Mouse (Mus musculus) liver, postnatal 0 days (tissue): ENCODE results near the gene Mroh7. TPM values are rescaled to one million over a fixed set of nuclear protein-coding genes. Genes with fewer than 3 reads are reported as not detected.
"Not testable (repeated sequence)": the region's sequence is repeated elsewhere in the genome, so short reads cannot be mapped to it uniquely, and the experiment has no call there.

ENCODE experiments used
- ATAC-seq: fragments of 200-750 bp; cut with Nextera tagmentation; 2 replicates; pipeline ENCODE4 v1.8.0; 2017; ENCODE audit warnings: mild to moderate bottlenecking, moderate library complexity
- DNase-seq: peaks from one replicate; pipeline ENCODE4 v3.0.0-alpha.2; 2016
- H3K27ac ChIP-seq: fragments of 300-500 bp; sonication (generic); 2 replicates; pipeline ENCODE4 v1.5.1; 2014; ENCODE audit warnings: antibody characterized with exemption, moderate library complexity, mild to moderate bottlenecking, low read depth
- H3K27me3 ChIP-seq: fragments of 300-500 bp; sonication (generic); 2 replicates; pipeline ENCODE4 v1.6.1; 2014; ENCODE audit warnings: low read length, control low read depth, mixed read lengths; ENCODE audit not compliant: insufficient read depth
- H3K36me3 ChIP-seq: fragments of 300-500 bp; sonication (generic); replicated peaks from 2 replicates; pipeline ENCODE4 v1.6.1; 2014; ENCODE audit warnings: mild to moderate bottlenecking, control low read depth, low read length, moderate library complexity, mixed read lengths; ENCODE audit not compliant: insufficient read depth
- H3K4me1 ChIP-seq: fragments of 300-500 bp; sonication (generic); 2 replicates; pipeline ENCODE4 v1.6.1; 2014; ENCODE audit warnings: antibody characterized with exemption, mild to moderate bottlenecking, control low read depth; ENCODE audit not compliant: insufficient read depth
- H3K4me2 ChIP-seq: fragments of 300-500 bp; sonication (generic); 2 replicates; pipeline ENCODE4 v1.6.1; 2014; ENCODE audit warnings: low read depth, mild to moderate bottlenecking, low read length, moderate library complexity, mixed read lengths
- H3K4me3 ChIP-seq: fragments of 300-500 bp; sonication (generic); 2 replicates; pipeline ENCODE4 v1.5.1; 2014; ENCODE audit warnings: low read depth, low read length
- H3K9ac ChIP-seq: fragments of 300-500 bp; sonication (generic); replicated peaks from 2 replicates; pipeline ENCODE4 v1.6.1; 2014; ENCODE audit warnings: mild to moderate bottlenecking, moderate library complexity
- H3K9me3 ChIP-seq: fragments of 300-500 bp; sonication (generic); 2 replicates; pipeline ENCODE4 v1.6.1; 2016; ENCODE audit warnings: mild to moderate bottlenecking, control low read depth, low read length, mixed read lengths
- CTCF ChIP-seq: sonication (generic); IDR thresholded peaks from 2 replicates; pipeline ENCODE4 v1.5.1; 2016; ENCODE audit warnings: antibody characterized with exemption, low read depth
- EP300 ChIP-seq: IDR thresholded peaks from 2 replicates; pipeline ENCODE4 v1.6.1; 2016; ENCODE audit warnings: antibody characterized with exemption, low read depth, mild to moderate bottlenecking
- WGBS: fragments of 180-500 bp; shearing (Covaris S2); extraction: QIAGEN DNeasy Blood & Tissue Kit; methylation state at CpG from one replicate; pipeline ENCODE4 v1.1.7; 2014; ENCODE audit not compliant: insufficient replicate concordance; 5-methylcytosine and 5-hydroxymethylcytosine counted together
- polyA plus RNA-seq: library from polyadenylated mRNA; unstranded; fragments of >200 nt; fragmentation: Nextera tagmentation; extraction: Ambion mirVana; gene quantifications from 2 replicates; pipeline ENCODE4 v1.2.1, GENCODE M21; 2015

Gene Mroh7
- 0.07 and 0.08 TPM in 2 replicates for polyA plus RNA-seq

DNA sequence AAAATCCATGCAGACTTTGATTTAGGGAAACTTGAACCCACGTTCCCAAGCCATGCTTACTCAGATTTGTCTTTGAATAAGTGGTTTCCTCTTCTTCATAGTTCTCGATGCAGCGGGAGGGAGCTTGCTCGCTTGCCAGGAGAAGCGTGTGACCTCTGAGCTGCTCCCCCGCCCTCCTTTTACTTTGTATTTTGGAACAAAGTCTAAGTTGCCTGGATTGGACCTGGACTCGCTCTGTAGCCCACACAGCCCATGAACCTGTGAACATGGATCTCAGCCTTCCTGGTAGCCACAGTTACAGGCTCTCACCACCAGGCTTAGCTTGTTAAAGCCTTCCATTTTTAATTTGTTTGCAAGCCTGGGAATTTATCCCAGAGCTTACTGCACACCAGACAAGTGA, at the start of gene Mroh7:
Gene Mroh7 (minus strand): TSS at position 112 of the 400 bp plus-strand sequence.
- H3K4me3 ChIP-seq, result no peak within 1 kb of the TSS
- no peak within 1 kb of the TSS for H3K9ac ChIP-seq
- H3K36me3 ChIP-seq, result no peaks in the 10 kb centered on the region
- TF ChIP-seq CTCF, result no peak
- no peak within 1 kb of the TSS for H3K4me2 ChIP-seq
- ATAC-seq (no peak; the same call in 1 of the 2 replicates), DNase-seq (no peak)
- 62% methylated on average over 7 of the region's 7 CpGs for WGBS
- H3K27me3 ChIP-seq, result no peaks in the 10 kb centered on the region
- no peak within 1 kb of the TSS for H3K27ac ChIP-seq
- no peaks in the 10 kb centered on the region for H3K9me3 ChIP-seq
- H3K4me1 ChIP-seq, result no peaks in the 10 kb centered on the region

DNA sequence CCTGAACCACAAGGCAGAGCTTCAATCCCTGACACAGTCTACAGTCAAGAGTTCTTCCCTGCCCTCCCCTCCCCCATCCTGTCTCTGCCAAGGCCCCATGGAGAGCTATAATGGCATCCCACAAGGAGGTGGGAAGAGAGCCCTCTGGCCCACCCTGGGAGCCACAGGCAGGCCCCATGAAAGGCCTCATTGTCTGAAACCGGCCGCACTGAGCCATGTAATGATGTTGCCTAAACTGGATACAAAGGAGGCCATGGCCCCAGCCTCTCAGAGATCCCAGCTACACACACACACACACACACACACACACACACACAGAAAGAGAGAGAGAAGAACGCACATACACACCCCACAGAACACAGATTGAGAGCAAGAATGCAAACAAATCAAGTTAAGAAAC, 49.3 kb upstream of the Mroh7 start:
- no peak overlapping the region for H3K9ac ChIP-seq
- H3K4me2 ChIP-seq, result no peak overlapping the region
- no peaks in the 10 kb centered on the region for H3K36me3 ChIP-seq
- DNase-seq (no peak), ATAC-seq (no peak)
- no peak overlapping the region for H3K4me3 ChIP-seq
- no peaks in the 10 kb centered on the region for H3K27me3 ChIP-seq
- WGBS, result 60% methylated on average over 3 of the region's 3 CpGs
- peaks cover 11% of the 10 kb centered on the region for H3K4me1 ChIP-seq
- H3K27ac ChIP-seq, result no peak overlapping the region
- no peak for TF ChIP-seq CTCF
- TF ChIP-seq EP300, result no peak
- H3K9me3 ChIP-seq, result no peaks in the 10 kb centered on the region

DNA sequence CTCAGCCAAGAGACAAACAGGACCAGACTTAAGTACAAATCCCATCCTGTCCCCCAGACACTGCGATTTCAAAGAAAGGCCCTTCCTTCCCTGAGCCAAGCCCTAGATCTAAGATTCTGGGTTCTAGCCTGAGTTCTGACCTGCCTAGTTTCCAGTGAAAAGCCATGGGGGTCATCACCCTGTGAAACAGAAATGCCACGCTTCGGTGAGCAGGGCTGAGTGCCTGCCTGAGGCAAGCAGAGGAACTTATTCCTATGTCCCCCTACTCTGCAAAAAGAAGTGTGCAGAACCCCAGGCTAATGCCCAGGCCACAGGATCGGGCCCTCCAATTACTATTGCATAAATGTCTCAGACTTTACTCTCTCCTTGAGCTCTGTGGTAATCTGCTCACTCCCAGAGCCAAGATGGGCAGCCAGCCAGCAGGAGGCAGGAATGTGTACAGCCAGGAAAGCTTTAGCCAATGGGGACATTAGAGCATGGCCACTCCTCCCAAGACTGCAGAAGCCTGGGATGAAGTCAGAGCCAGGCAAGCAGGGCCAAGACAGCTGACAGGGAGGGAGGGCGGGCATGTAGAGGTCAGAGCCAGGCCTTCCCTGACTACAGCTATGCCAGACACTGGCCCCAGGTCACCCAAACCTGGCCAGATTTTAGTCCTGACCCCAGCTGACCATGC, 47.5 kb upstream of the Mroh7 start:
- Histone ChIP-seq H3K27ac (no peak overlapping the region), H3K36me3 (no peaks in the 10 kb centered on the region)
- ATAC-seq, result peak; percentile 93

DNA sequence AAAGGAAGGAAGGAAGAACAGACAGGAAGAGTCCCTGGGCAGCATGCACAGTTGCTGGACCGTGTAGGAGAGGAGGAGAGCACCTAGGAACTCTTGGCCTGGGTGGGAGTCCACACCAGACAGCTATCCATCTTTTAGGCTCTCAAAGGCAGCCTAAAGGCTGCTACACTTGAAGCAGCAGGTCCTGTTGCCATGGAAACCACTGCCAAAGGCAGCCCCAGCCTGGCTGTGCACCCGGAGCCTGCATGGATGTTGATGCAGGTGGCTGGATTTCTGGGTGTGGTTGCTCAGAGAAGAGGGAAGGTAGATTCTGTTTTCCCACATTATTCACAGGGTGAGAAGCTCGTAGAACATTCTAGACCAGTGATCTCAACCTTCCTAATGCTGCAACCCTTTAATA, 46.3 kb upstream of the Mroh7 start:
- no peak for DNase-seq
- no peak for TF ChIP-seq EP300
- TF ChIP-seq CTCF, result no peak
- no peak overlapping the region for H3K4me2 ChIP-seq

More for the DNA sequence above, 47.5 kb upstream of the Mroh7 start:
- 66% methylated on average over 5 of the region's 5 CpGs for WGBS
- H3K9me3 ChIP-seq, result no peaks in the 10 kb centered on the region
- no peak overlapping the region for H3K4me3 ChIP-seq
- peaks cover 11% of the 10 kb centered on the region for H3K4me1 ChIP-seq
- peak; percentile 83 for DNase-seq
- no peak overlapping the region for H3K9ac ChIP-seq
- no peaks in the 10 kb centered on the region for H3K27me3 ChIP-seq
- TF ChIP-seq CTCF (no peak), EP300 (peak; percentile 81)
- no peak overlapping the region for H3K4me2 ChIP-seq

DNA sequence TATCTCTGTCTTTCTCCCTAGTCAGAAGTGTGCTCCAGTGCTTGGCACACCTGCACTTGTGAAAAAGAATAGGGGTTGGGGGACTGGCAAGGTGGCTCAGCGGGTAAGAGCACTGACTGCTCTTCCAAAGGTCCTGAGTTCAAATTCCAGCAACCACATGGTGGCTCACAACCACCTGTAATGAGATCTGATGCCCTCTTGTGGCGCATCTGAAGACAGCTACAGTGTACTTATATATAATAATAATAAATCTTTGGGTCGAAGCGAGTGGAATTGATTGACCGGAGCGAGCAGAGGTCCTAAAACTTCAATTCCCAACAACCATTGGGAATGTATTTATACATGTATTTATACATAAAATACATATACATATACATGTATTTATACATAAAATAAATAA, 45.0 kb upstream of the Mroh7 start:
- not testable (repeated sequence) for H3K9me3 ChIP-seq, H3K27me3 ChIP-seq, H3K9ac ChIP-seq, H3K27ac ChIP-seq, H3K4me3 ChIP-seq, H3K36me3 ChIP-seq, DNase-seq, ATAC-seq, H3K4me2 ChIP-seq
- WGBS, result 80% methylated on average over 6 of the region's 6 CpGs
- TF ChIP-seq CTCF, result peak; percentile 9; the same call in 1 of the 2 replicates
- peaks cover 11% of the 10 kb centered on the region for H3K4me1 ChIP-seq

More for the DNA sequence above, 46.3 kb upstream of the Mroh7 start:
- no peaks in the 10 kb centered on the region for H3K9me3 ChIP-seq
- H3K36me3 ChIP-seq, result no peaks in the 10 kb centered on the region
- H3K9ac ChIP-seq, result no peak overlapping the region
- WGBS, result 61% methylated on average over 3 of the region's 3 CpGs
- H3K4me1 ChIP-seq, result peaks cover 11% of the 10 kb centered on the region
- no peak overlapping the region for H3K4me3 ChIP-seq
- no peaks in the 10 kb centered on the region for H3K27me3 ChIP-seq
- ATAC-seq, result no peak
- H3K27ac ChIP-seq, result no peak overlapping the region

DNA sequence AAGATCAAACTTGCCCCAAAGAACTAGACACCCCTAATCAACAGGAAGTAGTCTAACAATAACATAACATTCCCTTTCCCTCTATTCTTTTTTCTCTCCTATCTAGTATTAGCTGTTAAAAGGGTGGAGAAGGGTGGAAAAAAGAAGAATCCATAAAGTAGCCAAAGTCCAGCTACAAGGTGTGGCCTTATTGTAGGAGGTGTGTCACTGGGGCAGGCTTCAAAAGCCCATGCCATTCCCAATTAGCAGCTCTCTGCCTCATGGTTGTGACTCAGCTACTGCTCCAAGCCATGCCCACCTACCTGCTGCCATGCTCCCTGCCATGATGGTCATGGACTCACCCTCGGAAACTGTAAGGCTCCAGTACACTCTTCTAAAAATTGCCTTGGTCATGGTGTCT, 41.8 kb upstream of the Mroh7 start:
- Histone ChIP-seq H3K9ac (no peak overlapping the region), H3K4me1 (no peaks in the 10 kb centered on the region), H3K9me3 (no peaks in the 10 kb centered on the region), H3K36me3 (no peaks in the 10 kb centered on the region), H3K27ac (no peak overlapping the region), H3K27me3 (no peaks in the 10 kb centered on the region), H3K4me2 (no peak overlapping the region), H3K4me3 (no peak overlapping the region)
- TF ChIP-seq CTCF, result no peak
- no peak for TF ChIP-seq EP300
- ATAC-seq (no peak), DNase-seq (no peak)
- WGBS, result 76% methylated on average over 1 of the region's 1 CpGs

DNA sequence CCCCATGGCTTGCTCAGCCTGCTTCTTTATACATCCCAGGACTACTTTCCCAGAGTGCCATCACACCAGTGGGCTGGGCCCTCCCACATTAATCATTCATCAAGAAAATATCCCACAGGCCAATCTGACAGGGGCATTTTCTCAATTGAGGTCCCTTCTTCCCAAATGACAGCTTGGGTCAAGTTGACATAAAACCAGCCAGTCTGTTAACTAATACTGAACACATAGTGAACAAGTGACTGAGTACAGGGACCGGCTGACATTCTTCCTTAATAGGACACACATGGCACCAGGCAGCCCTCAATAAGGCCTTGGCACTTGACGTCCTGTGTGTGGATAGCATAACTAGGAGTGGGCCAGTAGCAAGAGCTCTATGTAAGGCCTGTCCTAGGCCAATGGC, 38.6 kb upstream of the Mroh7 start:
- Histone ChIP-seq H3K9me3 (no peaks in the 10 kb centered on the region), H3K4me1 (no peaks in the 10 kb centered on the region), H3K4me3 (no peak overlapping the region), H3K4me2 (no peak overlapping the region), H3K27me3 (no peaks in the 10 kb centered on the region), H3K9ac (no peak overlapping the region), H3K36me3 (no peaks in the 10 kb centered on the region), H3K27ac (no peak overlapping the region)
- WGBS, result 76% methylated on average over 2 of the region's 2 CpGs
- DNase-seq, result no peak
- TF ChIP-seq CTCF (no peak), EP300 (no peak)
- ATAC-seq, result no peak
